Mouse (Mus musculus) small intestine, adult 2 months (tissue): Measurements from ENCODE around the gene Smoc2. TPM values are rescaled to one million over a fixed set of nuclear protein-coding genes. Genes with fewer than 3 reads are reported as not detected.

Source experiments
- H3K27ac ChIP-seq: fragments of 200-500 bp; 2 replicates; pipeline ENCODE4 v1.5.1; 2012; ENCODE audit warnings: low read depth, low read length, control low read depth, inconsistent platforms; ENCODE audit not compliant: insufficient read depth
- H3K27me3 ChIP-seq: fragments of 200-500 bp; 2 replicates; pipeline ENCODE4 v1.6.1; 2012; ENCODE audit warnings: mild to moderate bottlenecking, moderate library complexity, low read length, inconsistent platforms; ENCODE audit not compliant: control insufficient read depth, insufficient read depth
- H3K36me3 ChIP-seq: fragments of 200-500 bp; 2 replicates; pipeline ENCODE4 v1.6.1; 2012; ENCODE audit warnings: mild to moderate bottlenecking, low read length, control low read depth, inconsistent platforms; ENCODE audit not compliant: control insufficient read depth, insufficient read depth
- H3K4me1 ChIP-seq: fragments of 200-500 bp; 2 replicates; pipeline ENCODE4 v1.6.1; 2012; ENCODE audit warnings: low read length, inconsistent platforms, mixed read lengths; ENCODE audit not compliant: control insufficient read depth, insufficient read depth, insufficient read length
- H3K4me3 ChIP-seq: fragments of 200-500 bp; 2 replicates; pipeline ENCODE4 v1.5.1; 2012; ENCODE audit warnings: low read depth, mild to moderate bottlenecking, control low read depth, inconsistent platforms, low read length, moderate library complexity
- CTCF ChIP-seq: fragments of 200-500 bp; IDR thresholded peaks from 2 replicates; pipeline ENCODE4 v1.5.1; 2012; ENCODE audit warnings: low read depth, mild to moderate bottlenecking, control low read depth, inconsistent platforms, low read length, moderate library complexity, mixed read lengths; ENCODE audit not compliant: insufficient replicate concordance, insufficient read length; ENCODE audit errors: extremely low read depth
- POLR2A ChIP-seq: fragments of 200-500 bp; IDR thresholded peaks from 2 replicates; pipeline ENCODE4 v1.6.1; 2012; ENCODE audit warnings: low read depth, mild to moderate bottlenecking, control low read depth, inconsistent platforms, low read length, moderate library complexity
- WGBS: fragments of 180-500 bp; shearing (Covaris S2); methylation state at CpG from one replicate; pipeline ENCODE4 v1.1.7; 2018; 5-methylcytosine and 5-hydroxymethylcytosine counted together
- polyA plus RNA-seq: library from polyadenylated mRNA; depleted of rRNA; stranded (reverse); fragments of >200 nt; gene quantifications from 2 replicates; pipeline ENCODE4 v1.2.3, GENCODE M21; 2012

Smoc2 gene
- polyA plus RNA-seq, 1 experiment = 43.5 TPM

- peaks cover 2% of the 10 kb centered on the region; the same call in 1 of the 2 replicates for H3K4me1 ChIP-seq
- H3K27me3 ChIP-seq = no peaks in the 10 kb centered on the region
- H3K27ac ChIP-seq = no peak overlapping the region
- WGBS = 53% methylated on average over 4 of the region's 4 CpGs
- H3K4me3 ChIP-seq = no peak overlapping the region
- TF ChIP-seq CTCF (no peak), POLR2A (no peak)
- no peaks in the 10 kb centered on the region for H3K36me3 ChIP-seq
Observed at GRCm38 (mm10) chr17:14383981-14384380, 104.7 kb downstream of the Smoc2 start.

GRCm38 (mm10) chr17:14384980-14385379, 105.7 kb downstream of the Smoc2 start:
- H3K4me1 ChIP-seq = peaks cover 2% of the 10 kb centered on the region; the same call in 1 of the 2 replicates
- WGBS = 86% methylated on average over 6 of the region's 6 CpGs
- H3K4me3 ChIP-seq = no peak overlapping the region
- H3K27me3 ChIP-seq = no peaks in the 10 kb centered on the region
- no peak overlapping the region for H3K27ac ChIP-seq
- no peaks in the 10 kb centered on the region for H3K36me3 ChIP-seq
- TF ChIP-seq CTCF (no peak), POLR2A (no peak)

GRCm38 (mm10) chr17:14387261-14387660, 108.0 kb downstream of the Smoc2 start:
- Histone ChIP-seq H3K27me3 (no peaks in the 10 kb centered on the region), H3K4me3 (no peak overlapping the region), H3K27ac (no peak overlapping the region), H3K36me3 (no peaks in the 10 kb centered on the region), H3K4me1 (peaks cover 2% of the 10 kb centered on the region; the same call in 1 of the 2 replicates)
- TF ChIP-seq POLR2A (no peak), CTCF (no peak)
- 39% methylated on average over 6 of the region's 6 CpGs for WGBS

GRCm38 (mm10) chr17:14392443-14392842, 113.1 kb downstream of the Smoc2 start:
- Histone ChIP-seq H3K27me3 (no peaks in the 10 kb centered on the region), H3K4me3 (no peak overlapping the region), H3K27ac (no peak overlapping the region), H3K4me1 (no peaks in the 10 kb centered on the region), H3K36me3 (no peaks in the 10 kb centered on the region)
- no peak for TF ChIP-seq CTCF
- no peak for TF ChIP-seq POLR2A
- WGBS = 78% methylated on average over 2 of the region's 2 CpGs

GRCm38 (mm10) chr17:14394861-14395260, 115.6 kb downstream of the Smoc2 start:
- Histone ChIP-seq H3K27ac (no peak overlapping the region), H3K4me3 (no peak overlapping the region), H3K36me3 (0 out of 2 replicates have a peak, but pooled peaks cover 1% of the 10 kb centered on the region), H3K27me3 (no peaks in the 10 kb centered on the region), H3K4me1 (no peaks in the 10 kb centered on the region)
- 79% methylated on average over 5 of the region's 5 CpGs for WGBS
- TF ChIP-seq CTCF = no peak
- TF ChIP-seq POLR2A = no peak

- no peaks in the 10 kb centered on the region for H3K4me1 ChIP-seq
- H3K36me3 ChIP-seq = 0 out of 2 replicates have a peak, but pooled peaks cover 1% of the 10 kb centered on the region
- TF ChIP-seq POLR2A (no peak), CTCF (no peak)
- 28% methylated on average over 5 of the region's 5 CpGs for WGBS
- H3K4me3 ChIP-seq = no peak overlapping the region
- no peaks in the 10 kb centered on the region for H3K27me3 ChIP-seq
- H3K27ac ChIP-seq = no peak overlapping the region
Observed at GRCm38 (mm10) chr17:14397456-14397855, 118.2 kb downstream of the Smoc2 start.

- Histone ChIP-seq H3K4me3 (no peak overlapping the region), H3K36me3 (0 out of 2 replicates have a peak, but pooled peaks cover 1% of the 10 kb centered on the region), H3K27me3 (no peaks in the 10 kb centered on the region), H3K27ac (no peak overlapping the region), H3K4me1 (no peaks in the 10 kb centered on the region)
- 92% methylated on average over 8 of the region's 8 CpGs for WGBS
- TF ChIP-seq CTCF = no peak
- no peak for TF ChIP-seq POLR2A
Observed at GRCm38 (mm10) chr17:14398650-14399424, 119.5 kb downstream of the Smoc2 start.
